Mouse (Mus musculus) heart, embryonic 13.5 days (tissue): Measurements from ENCODE around the gene Col23a1. TPM values are rescaled to one million over a fixed set of nuclear protein-coding genes. Genes with fewer than 3 reads are reported as not detected.
"Not testable (repeated sequence)": the region's sequence is repeated elsewhere in the genome, so short reads cannot be mapped to it uniquely, and the experiment has no call there.

Source experiments
- ATAC-seq: fragments of 200-750 bp; cut with Nextera tagmentation; 2 replicates; pipeline ENCODE4 v1.8.0; 2017; ENCODE audit warnings: moderate TSS enrichment; ENCODE audit not compliant: insufficient number of reproducible peaks, low FRiP score, low TSS enrichment; ENCODE audit errors: extremely low read depth
- H3K27ac ChIP-seq: fragments of 300-500 bp; sonication (generic); replicated peaks from 2 replicates; pipeline ENCODE4 v1.5.1; 2015; ENCODE audit warnings: moderate library complexity, mild to moderate bottlenecking, inconsistent platforms
- H3K27me3 ChIP-seq: fragments of 300-500 bp; sonication (generic); replicated peaks from 2 replicates; pipeline ENCODE4 v1.6.1; 2015; ENCODE audit warnings: mild to moderate bottlenecking, inconsistent platforms
- H3K36me3 ChIP-seq: fragments of 300-500 bp; sonication (generic); 2 replicates; pipeline ENCODE4 v1.6.1; 2015; ENCODE audit warnings: mild to moderate bottlenecking, inconsistent platforms
- H3K4me1 ChIP-seq: fragments of 300-500 bp; sonication (generic); 2 replicates; pipeline ENCODE4 v1.6.1; 2015; ENCODE audit warnings: inconsistent platforms
- H3K4me2 ChIP-seq: fragments of 300-500 bp; sonication (generic); 2 replicates; pipeline ENCODE4 v1.6.1; 2015; ENCODE audit warnings: inconsistent platforms, mild to moderate bottlenecking, moderate library complexity
- H3K4me3 ChIP-seq: fragments of 300-500 bp; sonication (generic); 2 replicates; pipeline ENCODE4 v1.5.1; 2015; ENCODE audit warnings: moderate library complexity, mild to moderate bottlenecking, inconsistent platforms
- H3K9ac ChIP-seq: fragments of 300-500 bp; sonication (generic); 2 replicates; pipeline ENCODE4 v1.6.1; 2015; ENCODE audit warnings: inconsistent platforms, mild to moderate bottlenecking, moderate library complexity
- H3K9me3 ChIP-seq: fragments of 300-500 bp; sonication (generic); 2 replicates; pipeline ENCODE4 v1.6.1; 2016; ENCODE audit warnings: inconsistent platforms
- WGBS: fragments of 180-500 bp; shearing (Covaris S2); methylation state at CpG from one replicate; pipeline ENCODE4 v1.1.7; 2015; ENCODE audit warnings: mixed read lengths; 5-methylcytosine and 5-hydroxymethylcytosine counted together
- polyA plus RNA-seq: library from polyadenylated mRNA; unstranded; fragments of >200 nt; fragmentation: Nextera tagmentation; extraction: Ambion mirVana; gene quantifications from 2 replicates; pipeline ENCODE4 v1.2.1, GENCODE M21; 2015

Col23a1 gene
- polyA plus RNA-seq, 1 experiment from 2014 or later = 9.9 TPM

GRCm38 (mm10) chr11:51351151-51351550, 61.4 kb downstream of the Col23a1 start:
- H3K27me3 ChIP-seq = peaks cover 7% of the 10 kb centered on the region
- no peak overlapping the region for H3K27ac ChIP-seq
- H3K4me2 ChIP-seq = no peak overlapping the region
- WGBS = 53% methylated on average over 9 of the region's 9 CpGs
- peaks cover 12% of the 10 kb centered on the region for H3K4me1 ChIP-seq
- no peaks in the 10 kb centered on the region for H3K9me3 ChIP-seq
- no peak overlapping the region for H3K9ac ChIP-seq
- no peaks in the 10 kb centered on the region for H3K36me3 ChIP-seq
- ATAC-seq = no peak
- H3K4me3 ChIP-seq = no peak overlapping the region

GRCm38 (mm10) chr11:51351841-51352240, 62.1 kb downstream of the Col23a1 start:
- H3K27ac ChIP-seq = no peak overlapping the region
- H3K27me3 ChIP-seq = peaks cover 7% of the 10 kb centered on the region
- H3K36me3 ChIP-seq = no peaks in the 10 kb centered on the region
- peaks cover 12% of the 10 kb centered on the region for H3K4me1 ChIP-seq
- no peak for ATAC-seq
- H3K4me2 ChIP-seq = no peak overlapping the region
- no peaks in the 10 kb centered on the region for H3K9me3 ChIP-seq
- WGBS = 55% methylated on average over 5 of the region's 5 CpGs
- no peak overlapping the region for H3K9ac ChIP-seq
- no peak overlapping the region for H3K4me3 ChIP-seq

- no peak for ATAC-seq
Measured at GRCm38 (mm10) chr11:51353746-51354145, 64.0 kb downstream of the Col23a1 start.

GRCm38 (mm10) chr11:51358981-51359380, 69.3 kb downstream of the Col23a1 start:
- not testable (repeated sequence) for H3K27ac ChIP-seq, H3K36me3 ChIP-seq, H3K27me3 ChIP-seq, H3K4me1 ChIP-seq, H3K9ac ChIP-seq, H3K4me3 ChIP-seq, ATAC-seq, H3K9me3 ChIP-seq, H3K4me2 ChIP-seq
- WGBS = 89% methylated on average over 9 of the region's 9 CpGs

More at GRCm38 (mm10) chr11:51353746-51354145, 64.0 kb downstream of the Col23a1 start:
- Histone ChIP-seq H3K9ac (no peak overlapping the region), H3K4me2 (no peak overlapping the region), H3K27me3 (peaks cover 4% of the 10 kb centered on the region; the same call in 1 of the 2 replicates), H3K36me3 (no peaks in the 10 kb centered on the region), H3K4me3 (no peak overlapping the region), H3K9me3 (no peaks in the 10 kb centered on the region), H3K4me1 (peaks cover 12% of the 10 kb centered on the region), H3K27ac (no peak overlapping the region)
- 71% methylated on average over 5 of the region's 5 CpGs for WGBS

- no peak overlapping the region for H3K4me2 ChIP-seq
- no peaks in the 10 kb centered on the region for H3K36me3 ChIP-seq
- WGBS = 65% methylated on average over 5 of the region's 5 CpGs
- H3K9me3 ChIP-seq = no peaks in the 10 kb centered on the region
- H3K4me3 ChIP-seq = no peak overlapping the region
- no peak overlapping the region for H3K9ac ChIP-seq
- no peak for ATAC-seq
- H3K27me3 ChIP-seq = no peaks in the 10 kb centered on the region
- H3K4me1 ChIP-seq = no peaks in the 10 kb centered on the region
- H3K27ac ChIP-seq = no peak overlapping the region
Measured at GRCm38 (mm10) chr11:51364353-51364752, 74.6 kb downstream of the Col23a1 start.

- no peaks in the 10 kb centered on the region for H3K27me3 ChIP-seq
- H3K4me3 ChIP-seq = no peak overlapping the region
- no peaks in the 10 kb centered on the region for H3K9me3 ChIP-seq
- peaks cover 18% of the 10 kb centered on the region for H3K4me1 ChIP-seq
- no peaks in the 10 kb centered on the region for H3K36me3 ChIP-seq
- no peak overlapping the region for H3K9ac ChIP-seq
- no peak overlapping the region for H3K27ac ChIP-seq
- 56% methylated on average over 5 of the region's 5 CpGs for WGBS
- ATAC-seq = no peak
- H3K4me2 ChIP-seq = no peak overlapping the region
Measured at GRCm38 (mm10) chr11:51367334-51367733, 77.6 kb downstream of the Col23a1 start.

- Histone ChIP-seq H3K36me3 (no peaks in the 10 kb centered on the region), H3K27me3 (0 out of 2 replicates have a peak, but pooled peaks cover 8% of the 10 kb centered on the region), H3K4me3 (no peak overlapping the region), H3K9me3 (no peaks in the 10 kb centered on the region), H3K27ac (no peak overlapping the region), H3K4me1 (peaks cover 18% of the 10 kb centered on the region), H3K9ac (no peak overlapping the region), H3K4me2 (0 out of 2 replicates have a peak overlapping the region, but pooled peaks have one; percentile 1)
- no peak for ATAC-seq
- WGBS = 25% methylated on average over 4 of the region's 4 CpGs
Measured at GRCm38 (mm10) chr11:51370273-51370672, 80.6 kb downstream of the Col23a1 start.

GRCm38 (mm10) chr11:51371321-51371720, 81.6 kb downstream of the Col23a1 start:
- H3K27me3 ChIP-seq = 0 out of 2 replicates have a peak, but pooled peaks cover 8% of the 10 kb centered on the region
- no peaks in the 10 kb centered on the region for H3K36me3 ChIP-seq
- no peak overlapping the region for H3K27ac ChIP-seq
- H3K9ac ChIP-seq = no peak overlapping the region
- H3K9me3 ChIP-seq = no peaks in the 10 kb centered on the region
- no peak for ATAC-seq
- no peak overlapping the region for H3K4me2 ChIP-seq
- 57% methylated on average over 4 of the region's 4 CpGs for WGBS
- H3K4me1 ChIP-seq = peaks cover 18% of the 10 kb centered on the region
- H3K4me3 ChIP-seq = no peak overlapping the region

- Histone ChIP-seq H3K27me3 (peaks cover 12% of the 10 kb centered on the region; the same call in 1 of the 2 replicates), H3K4me2 (no peak overlapping the region), H3K4me3 (no peak overlapping the region), H3K4me1 (peaks cover 18% of the 10 kb centered on the region), H3K9ac (no peak overlapping the region), H3K9me3 (no peaks in the 10 kb centered on the region), H3K36me3 (no peaks in the 10 kb centered on the region), H3K27ac (no peak overlapping the region)
- ATAC-seq = no peak
- 67% methylated on average over 1 of the region's 1 CpGs for WGBS
Measured at GRCm38 (mm10) chr11:51371926-51372325, 82.2 kb downstream of the Col23a1 start.

GRCm38 (mm10) chr11:51377199-51377598, 87.5 kb downstream of the Col23a1 start:
- Histone ChIP-seq H3K27me3 (peaks cover 15% of the 10 kb centered on the region), H3K4me2 (no peak overlapping the region), H3K9me3 (no peaks in the 10 kb centered on the region), H3K9ac (no peak overlapping the region), H3K27ac (no peak overlapping the region), H3K4me1 (no peaks in the 10 kb centered on the region), H3K4me3 (no peak overlapping the region), H3K36me3 (no peaks in the 10 kb centered on the region)
- WGBS = 57% methylated on average over 5 of the region's 5 CpGs
- no peak for ATAC-seq

- Histone ChIP-seq H3K9ac (no peak overlapping the region), H3K4me3 (no peak overlapping the region), H3K27ac (no peak overlapping the region), H3K27me3 (peaks cover 40% of the 10 kb centered on the region), H3K9me3 (no peaks in the 10 kb centered on the region), H3K36me3 (no peaks in the 10 kb centered on the region), H3K4me1 (peaks cover 7% of the 10 kb centered on the region), H3K4me2 (no peak overlapping the region)
- 44% methylated on average over 8 of the region's 8 CpGs for WGBS
- ATAC-seq = no peak
Measured at GRCm38 (mm10) chr11:51388892-51389340, 99.2 kb downstream of the Col23a1 start.

- Histone ChIP-seq H3K27me3 (peaks cover 45% of the 10 kb centered on the region), H3K4me1 (no peaks in the 10 kb centered on the region), H3K36me3 (no peaks in the 10 kb centered on the region), H3K4me2 (no peak overlapping the region), H3K4me3 (no peak overlapping the region), H3K27ac (no peak overlapping the region), H3K9me3 (no peaks in the 10 kb centered on the region), H3K9ac (no peak overlapping the region)
- WGBS = 74% methylated on average over 10 of the region's 10 CpGs
- no peak for ATAC-seq
Measured at GRCm38 (mm10) chr11:51389763-51390162, 100.0 kb downstream of the Col23a1 start.
